ENCODE assay signal across 17 mouse cellular contexts in genomic region chr2:62618934-62619341, GRCm38 (mm10). TPM values are rescaled to one million over a fixed set of nuclear protein-coding genes. Genes with fewer than 3 reads are reported as not detected.
DNase-seq lines count a peak whose midpoint lies in the region; ATAC-seq lines count a peak whose summit lies in the region.
"Had no signal": no experiment of that assay in that cellular context is flagged by ENCODE, and none has a peak within 500 bp of the region (broad histone marks: within the 10 kb centered on the region; RNA-seq: fewer than 3 reads in every experiment).

No protein-coding gene starts in this region.

- no peaks in the 10 kb centered on the region for H3K36me3 ChIP-seq in heart, embryonic 10.5 days
- no peaks in the 10 kb centered on the region for H3K36me3 ChIP-seq in intestine, embryonic 16.5 days (ENCODE audit: control insufficient read depth, insufficient read depth, low read length)
- H3K36me3 ChIP-seq in forebrain, embryonic 12.5 days (replicated peaks): no peaks in the 10 kb centered on the region
- H3K36me3 ChIP-seq: heart, embryonic 15.5 days; midbrain, embryonic 15.5 days; neural tube, embryonic 12.5 days had no signal

- H3K9ac ChIP-seq in intestine, embryonic 16.5 days (ENCODE audit: low read depth, low read length): no peak overlapping the region
- no peak overlapping the region for H3K9ac ChIP-seq in forebrain, embryonic 12.5 days
- H3K9ac ChIP-seq: heart, embryonic 15.5 days; hindbrain, embryonic 14.5 days; midbrain, embryonic 15.5 days; neural tube, embryonic 12.5 days had no signal

- intact Hi-C loops in heart, postnatal 14 days (cut with DNase I): no loop called here

- H3K27ac ChIP-seq in heart, embryonic 10.5 days: no peak overlapping the region
- no peak overlapping the region for H3K27ac ChIP-seq in intestine, embryonic 16.5 days (ENCODE audit: low read length)
- no peak overlapping the region for H3K27ac ChIP-seq in forebrain, embryonic 12.5 days
- H3K27ac ChIP-seq: heart, embryonic 15.5 days; hindbrain, embryonic 14.5 days; layer of hippocampus, adult 2 months; macrophage; midbrain, embryonic 15.5 days; neural tube, embryonic 12.5 days had no signal

- 25% methylated on average over 7 of the region's 7 CpGs for WGBS in heart, embryonic 10.5 days
- 68% methylated on average over 7 of the region's 7 CpGs for whole genome bisulfite sequencing in intestine, embryonic 16.5 days
- WGBS in forebrain, embryonic 12.5 days: 92% methylated on average over 7 of the region's 7 CpGs

- H3K4me3 ChIP-seq in heart, embryonic 10.5 days: no peak overlapping the region
- no peak overlapping the region for H3K4me3 ChIP-seq in intestine, embryonic 16.5 days (ENCODE audit: low read length)
- H3K4me3 ChIP-seq in forebrain, embryonic 12.5 days (replicated peaks): no peak overlapping the region
- H3K4me3 ChIP-seq: heart, embryonic 15.5 days; layer of hippocampus, adult 2 months; midbrain, embryonic 15.5 days; neural tube, embryonic 12.5 days had no signal

- H3K4me2 ChIP-seq in intestine, embryonic 16.5 days (ENCODE audit: low read depth, low read length): no peak overlapping the region
- H3K4me2 ChIP-seq in forebrain, embryonic 12.5 days: no peak overlapping the region
- H3K4me2 ChIP-seq: heart, embryonic 15.5 days; hindbrain, embryonic 14.5 days; midbrain, embryonic 15.5 days; neural tube, embryonic 12.5 days had no signal

- no peaks in the 10 kb centered on the region for H3K27me3 ChIP-seq in heart, embryonic 10.5 days (ENCODE audit: insufficient read depth, poor library complexity, severe bottlenecking)
- no peaks in the 10 kb centered on the region for H3K27me3 ChIP-seq in intestine, embryonic 16.5 days (replicated peaks; ENCODE audit: control insufficient read depth, insufficient read depth, low read length)
- H3K27me3 ChIP-seq in forebrain, embryonic 12.5 days: no peaks in the 10 kb centered on the region
- H3K27me3 ChIP-seq: heart, embryonic 15.5 days; midbrain, embryonic 15.5 days; neural tube, embryonic 12.5 days had no signal

- H3K9me3 ChIP-seq in heart, embryonic 10.5 days: no peaks in the 10 kb centered on the region
- no peaks in the 10 kb centered on the region for H3K9me3 ChIP-seq in intestine, embryonic 16.5 days (ENCODE audit: control insufficient read depth, low read length)
- H3K9me3 ChIP-seq in forebrain, embryonic 12.5 days: no peaks in the 10 kb centered on the region
- H3K9me3 ChIP-seq: heart, embryonic 15.5 days; midbrain, embryonic 15.5 days; neural tube, embryonic 12.5 days had no signal

- peak; percentile 83 for DNase-seq in heart, embryonic 10.5 days (ENCODE audit: low spot score)
- DNase-seq in heart, postnatal 14 days: no peak
- peak; percentile 98 for DNase-seq in MEL-GATA-1-ER (ENCODE audit: extremely low read depth, low read depth)
- no peak for DNase-seq in neural tube, embryonic 10.5 days (ENCODE audit: extremely low spot score, low spot score)
- DNase-seq in embryo, embryonic 10 days (ENCODE audit: low spot score): no peak
- DNase-seq: adrenal gland, adult 8-10 months; cerebellum, postnatal 36 days; gastrocnemius, postnatal 25 days had no signal

- H3K4me1 ChIP-seq in heart, embryonic 10.5 days: no peaks in the 10 kb centered on the region
- no peaks in the 10 kb centered on the region for H3K4me1 ChIP-seq in intestine, embryonic 16.5 days (ENCODE audit: control insufficient read depth, insufficient read depth, low read length)
- H3K4me1 ChIP-seq in forebrain, embryonic 12.5 days: no peaks in the 10 kb centered on the region; the same call in 1 of the 2 replicates
- H3K4me1 ChIP-seq: heart, embryonic 15.5 days; midbrain, embryonic 15.5 days; neural tube, embryonic 12.5 days had no signal

- peak; percentile 79 for ATAC-seq in intestine, embryonic 16.5 days
- peak; percentile 98 for ATAC-seq in megakaryocyte-erythroid progenitor cell, adult 5-6 weeks (replicated peaks; ENCODE audit: low FRiP score, low TSS enrichment, poor library complexity, severe bottlenecking)
- ATAC-seq in forebrain, embryonic 12.5 days (ENCODE audit: low FRiP score): no peak
- ATAC-seq: midbrain, embryonic 15.5 days had no signal

RNA-seq across cellular contexts. Expression of gene Ifih1, which starts 27.1 kb away (rescaled TPM):
- polyA plus RNA-seq in heart, embryonic 10.5 days (2016; fragmentation: Nextera tagmentation; extraction: Ambion mirVana): 0.93 and 1.0 TPM in 2 replicates
- total RNA-seq in heart, postnatal 14 days (2021): 1 to 10 TPM; 4.2 to 4.8 TPM
- 6.0 and 6.4 TPM in 2 replicates for polyA plus RNA-seq in intestine, embryonic 16.5 days (2015; fragmentation: Nextera tagmentation; extraction: Ambion mirVana)
- total RNA-seq in megakaryocyte-erythroid progenitor cell, adult 5-6 weeks (2014; fragmentation: Nextera tagmentation): 16.4 and 21.6 TPM in 2 replicates
- total RNA-seq in megakaryocyte-erythroid progenitor cell, adult 5-6 weeks (2017): 19.9 and 42.7 TPM in 2 replicates
- polyA plus RNA-seq in forebrain, embryonic 12.5 days (2016; fragmentation: Nextera tagmentation; extraction: Ambion mirVana): 1.5 and 1.9 TPM in 2 replicates

RNA-seq across cellular contexts. Expression of gene Fap, which starts 45.1 kb away (rescaled TPM):
- 0.65 and 1.3 TPM in 2 replicates for polyA plus RNA-seq in heart, embryonic 10.5 days (2016; fragmentation: Nextera tagmentation; extraction: Ambion mirVana)
- total RNA-seq in heart, postnatal 14 days (2021): 1 to 10 TPM; 7.2 to 8.1 TPM
- polyA plus RNA-seq in intestine, embryonic 16.5 days (2015; fragmentation: Nextera tagmentation; extraction: Ambion mirVana): 10.0 and 10.5 TPM in 2 replicates
- total RNA-seq in megakaryocyte-erythroid progenitor cell, adult 5-6 weeks (2014; fragmentation: Nextera tagmentation): 0.37 TPM in 1 of 2 replicates, not detected in the other
- 1.0 and 1.6 TPM in 2 replicates for total RNA-seq in megakaryocyte-erythroid progenitor cell, adult 5-6 weeks (2017)
- 1.6 TPM in 2 replicates for polyA plus RNA-seq in forebrain, embryonic 12.5 days (2016; fragmentation: Nextera tagmentation; extraction: Ambion mirVana)

RNA-seq across cellular contexts. Expression of gene Gca, which starts 45.1 kb away (rescaled TPM):
- 9.0 and 14.6 TPM in 2 replicates for polyA plus RNA-seq in heart, embryonic 10.5 days (2016; fragmentation: Nextera tagmentation; extraction: Ambion mirVana)
- 10 to 100 TPM; 36.7 to 37.8 TPM for total RNA-seq in heart, postnatal 14 days (2021)
- polyA plus RNA-seq in intestine, embryonic 16.5 days (2015; fragmentation: Nextera tagmentation; extraction: Ambion mirVana): 7.2 and 7.6 TPM in 2 replicates
- total RNA-seq in megakaryocyte-erythroid progenitor cell, adult 5-6 weeks (2014; fragmentation: Nextera tagmentation): 1.2 and 1.4 TPM in 2 replicates
- total RNA-seq in megakaryocyte-erythroid progenitor cell, adult 5-6 weeks (2017): 1.6 and 1.9 TPM in 2 replicates
- 8.6 TPM in 2 replicates for polyA plus RNA-seq in forebrain, embryonic 12.5 days (2016; fragmentation: Nextera tagmentation; extraction: Ambion mirVana)

Comparison
In these comparisons a context has a peak if more than half of its experiments do, and no peak if none do; other contexts are left out.
1. DNase-seq: peak in heart, embryonic 10.5 days (single experiment) and MEL-GATA-1-ER (single experiment); none in heart, postnatal 14 days (0 of 2), neural tube, embryonic 10.5 days (single experiment) and embryo, embryonic 10 days (single experiment).